ENCODE assay signal across 23 mouse cellular contexts in genomic region chr16:74375342-74375940, GRCm38 (mm10). TPM values are rescaled to one million over a fixed set of nuclear protein-coding genes. Genes with fewer than 3 reads are reported as not detected.
A peak's percentile ranks its signal among the peaks of the same experiment; 100 is the strongest.
DNase-seq lines count a peak whose midpoint lies in the region; ATAC-seq and TF ChIP-seq lines count a peak whose summit lies in the region.
"Had no signal": no experiment of that assay in that cellular context is flagged by ENCODE, and none has a peak within 500 bp of the region (broad histone marks: within the 10 kb centered on the region; RNA-seq: fewer than 3 reads in every experiment).

No protein-coding gene starts in this region.

- 46% methylated on average over 12 of the region's 12 CpGs for WGBS in midbrain, embryonic 14.5 days
- WGBS in midbrain, embryonic 10.5 days = 77% methylated on average over 12 of the region's 12 CpGs
- 14% methylated on average over 12 of the region's 12 CpGs for WGBS in forebrain, embryonic 16.5 days
- 34% methylated on average over 12 of the region's 12 CpGs for WGBS in hindbrain, postnatal 0 days

- peak; percentile 16 for DNase-seq in midbrain, embryonic 14.5 days
- DNase-seq in midbrain, embryonic 10.5 days (ENCODE audit: low spot score) = no peak
- peak; percentile 24 for DNase-seq in hindbrain, postnatal 0 days (ENCODE audit: low spot score)
- peak; percentile 89 for DNase-seq in retina, postnatal 1 day
- no peak for DNase-seq in frontal cortex, postnatal 25 days (ENCODE audit: low spot score in 2 of 2)
- DNase-seq in adrenal gland, adult 18-20 months (ENCODE audit: low spot score in 2 of 2) = no peak
- DNase-seq in layer of hippocampus, postnatal 10 days (ENCODE audit: low spot score in 2 of 2) = no peak
- DNase-seq: adrenal gland, adult 2 months; B cell, adult 2 months; cerebellum, adult 9-11 months; gastrocnemius, postnatal 10 days; heart, adult 2 months; heart, postnatal 36 days; kidney, adult 9 months; kidney, postnatal 36 days; lung, embryonic 14.5 days; thymus, postnatal 25 days had no signal

- no peaks in the 10 kb centered on the region for H3K27me3 ChIP-seq in midbrain, embryonic 14.5 days (ENCODE audit: control insufficient read depth, insufficient read depth, low read length)
- no peaks in the 10 kb centered on the region for H3K27me3 ChIP-seq in midbrain, embryonic 10.5 days (ENCODE audit: low read depth, poor library complexity, severe bottlenecking)
- no peaks in the 10 kb centered on the region for H3K27me3 ChIP-seq in forebrain, embryonic 16.5 days (replicated peaks; ENCODE audit: control insufficient read depth, insufficient read depth, low read length)
- H3K27me3 ChIP-seq in hindbrain, postnatal 0 days (ENCODE audit: insufficient read depth, low read length) = no peaks in the 10 kb centered on the region
- H3K27me3 ChIP-seq: intestine, embryonic 15.5 days; limb, embryonic 12.5 days; liver, embryonic 12.5 days had no signal

- H3K4me2 ChIP-seq in midbrain, embryonic 14.5 days (ENCODE audit: low read length) = no peak overlapping the region
- peak overlapping the region; percentile 7; the same call in 1 of the 2 replicates for H3K4me2 ChIP-seq in forebrain, embryonic 16.5 days (ENCODE audit: low read length)
- H3K4me2 ChIP-seq in hindbrain, postnatal 0 days (ENCODE audit: low read depth, low read length) = peak overlapping the region; percentile 7; the same call in 1 of the 2 replicates
- H3K4me2 ChIP-seq: intestine, embryonic 15.5 days; limb, embryonic 12.5 days; liver, embryonic 12.5 days; lung, embryonic 14.5 days had no signal

- H3K4me3 ChIP-seq in midbrain, embryonic 14.5 days (replicated peaks; ENCODE audit: low read depth, low read length) = no peak overlapping the region
- H3K4me3 ChIP-seq in midbrain, embryonic 10.5 days = no peak overlapping the region
- no peak overlapping the region for H3K4me3 ChIP-seq in forebrain, embryonic 16.5 days (replicated peaks; ENCODE audit: low read length)
- no peak overlapping the region for H3K4me3 ChIP-seq in hindbrain, postnatal 0 days (ENCODE audit: low read length)
- H3K4me3 ChIP-seq: heart, adult 2 months; intestine, embryonic 15.5 days; limb, embryonic 12.5 days; liver, embryonic 12.5 days had no signal

- H3K9ac ChIP-seq in midbrain, embryonic 14.5 days (replicated peaks; ENCODE audit: low read length) = no peak overlapping the region
- no peak overlapping the region for H3K9ac ChIP-seq in forebrain, embryonic 16.5 days (replicated peaks; ENCODE audit: low read depth, low read length)
- H3K9ac ChIP-seq in hindbrain, postnatal 0 days (replicated peaks; ENCODE audit: low read length) = no peak overlapping the region
- H3K9ac ChIP-seq: intestine, embryonic 15.5 days; limb, embryonic 12.5 days; liver, embryonic 12.5 days; lung, embryonic 14.5 days had no signal

- no peak overlapping the region for H3K27ac ChIP-seq in midbrain, embryonic 14.5 days (replicated peaks; ENCODE audit: low read depth, low read length)
- no peak overlapping the region for H3K27ac ChIP-seq in midbrain, embryonic 10.5 days (replicated peaks)
- H3K27ac ChIP-seq in forebrain, embryonic 16.5 days (ENCODE audit: low read length) = no peak overlapping the region
- no peak overlapping the region for H3K27ac ChIP-seq in hindbrain, postnatal 0 days
- H3K27ac ChIP-seq: heart, adult 2 months; intestine, embryonic 15.5 days; limb, embryonic 12.5 days; liver, embryonic 12.5 days; macrophage; stomach, postnatal 0 days had no signal

- ATAC-seq in midbrain, embryonic 14.5 days (ENCODE audit: low FRiP score, low TSS enrichment) = 0 out of 2 replicates have a peak, but pooled peaks have one; percentile 17
- peak; percentile 71 for ATAC-seq in forebrain, embryonic 16.5 days
- ATAC-seq in hindbrain, postnatal 0 days = 0 out of 2 replicates have a peak, but pooled peaks have one; percentile 35
- ATAC-seq: intestine, embryonic 15.5 days; liver, embryonic 12.5 days had no signal

- TF ChIP-seq CTCF in hindbrain, postnatal 0 days (IDR thresholded peaks at IDR 0.05; ENCODE audit: low read depth) = no peak

- peaks cover 4% of the 10 kb centered on the region; the same call in 1 of the 2 replicates for H3K4me1 ChIP-seq in midbrain, embryonic 14.5 days (ENCODE audit: control insufficient read depth, insufficient read depth, low read length)
- H3K4me1 ChIP-seq in midbrain, embryonic 10.5 days = peaks cover 6% of the 10 kb centered on the region; the same call in 1 of the 2 replicates
- H3K4me1 ChIP-seq in forebrain, embryonic 16.5 days (replicated peaks; ENCODE audit: control insufficient read depth, insufficient read depth, low read length) = peaks cover 28% of the 10 kb centered on the region
- no peaks in the 10 kb centered on the region; the same call in 1 of the 2 replicates for H3K4me1 ChIP-seq in hindbrain, postnatal 0 days (ENCODE audit: insufficient read depth, low read length)
- H3K4me1 ChIP-seq: intestine, embryonic 15.5 days; liver, embryonic 12.5 days had no signal

- H3K36me3 ChIP-seq in midbrain, embryonic 14.5 days (ENCODE audit: control insufficient read depth, insufficient read depth, low read length) = no peaks in the 10 kb centered on the region
- no peaks in the 10 kb centered on the region for H3K36me3 ChIP-seq in midbrain, embryonic 10.5 days
- H3K36me3 ChIP-seq in forebrain, embryonic 16.5 days (ENCODE audit: control insufficient read depth, insufficient read depth) = no peaks in the 10 kb centered on the region
- H3K36me3 ChIP-seq in hindbrain, postnatal 0 days (ENCODE audit: insufficient read depth, low read length) = no peaks in the 10 kb centered on the region
- H3K36me3 ChIP-seq: intestine, embryonic 15.5 days; limb, embryonic 12.5 days; liver, embryonic 12.5 days had no signal

- H3K9me3 ChIP-seq in midbrain, embryonic 14.5 days (ENCODE audit: control insufficient read depth, low read length) = no peaks in the 10 kb centered on the region
- H3K9me3 ChIP-seq in midbrain, embryonic 10.5 days (replicated peaks) = no peaks in the 10 kb centered on the region
- no peaks in the 10 kb centered on the region for H3K9me3 ChIP-seq in forebrain, embryonic 16.5 days (ENCODE audit: control insufficient read depth, low read length)
- no peaks in the 10 kb centered on the region for H3K9me3 ChIP-seq in hindbrain, postnatal 0 days (ENCODE audit: low read length)
- H3K9me3 ChIP-seq: intestine, embryonic 15.5 days; limb, embryonic 12.5 days; liver, embryonic 12.5 days had no signal

RNA-seq across cellular contexts. Expression of gene Robo2, which starts 36.2 kb away (rescaled TPM):
- polyA plus RNA-seq in midbrain, embryonic 14.5 days (2014; fragmentation: Nextera tagmentation; extraction: Ambion mirVana) = 85.1 and 123 TPM in 2 replicates
- 13.3 and 17.6 TPM in 2 replicates for polyA plus RNA-seq in midbrain, embryonic 10.5 days (2016; fragmentation: Nextera tagmentation; extraction: Ambion mirVana)
- polyA plus RNA-seq in forebrain, embryonic 16.5 days (2015; fragmentation: Nextera tagmentation; extraction: Ambion mirVana) = 123 and 132 TPM in 2 replicates
- total RNA-seq in hindbrain, postnatal 0 days (2014; rRNA removed) = 101 and 118 TPM in 2 replicates
- 47.3 and 50.0 TPM in 2 replicates for polyA plus RNA-seq in hindbrain, postnatal 0 days (2015; fragmentation: Nextera tagmentation; extraction: Ambion mirVana)
- 1 to 10 TPM; 3.8 to 4.1 TPM for total RNA-seq in adrenal gland, adult 18-20 months (2021)
- total RNA-seq in layer of hippocampus, postnatal 10 days (2021) = 100 to 1,000 TPM; 142 to 146 TPM

Comparison
In these comparisons a context has a peak if more than half of its experiments do, and no peak if none do; other contexts are left out.
1. DNase-seq: peak in midbrain, embryonic 14.5 days (single experiment), hindbrain, postnatal 0 days (single experiment) and retina, postnatal 1 day (single experiment); none in midbrain, embryonic 10.5 days (single experiment), frontal cortex, postnatal 25 days (0 of 2), adrenal gland, adult 18-20 months (0 of 2) and layer of hippocampus, postnatal 10 days (0 of 2).
2. ATAC-seq: peak in every context shown above with its lines; median percentile 71 in forebrain, embryonic 16.5 days; 35 in hindbrain, postnatal 0 days; 17 in midbrain, embryonic 14.5 days.